ENCODE assay signal across 16 mouse cellular contexts in genomic region chr15:62730524-62730923, GRCm38 (mm10).
DNase-seq lines count a peak whose midpoint lies in the region; ATAC-seq lines count a peak whose summit lies in the region.
"Had no signal": no experiment of that assay in that cellular context is flagged by ENCODE, and none has a peak within 500 bp of the region (broad histone marks: within the 10 kb centered on the region; RNA-seq: fewer than 3 reads in every experiment).

No protein-coding gene starts in this region.

- intact Hi-C loops in gastrocnemius, postnatal 36 days (cut with DNase I): no loop called here

- DNase-seq in thymus, postnatal 0 days (ENCODE audit: low spot score): peak; percentile 75
- DNase-seq in thymus, postnatal 36 days: no peak
- peak; percentile 6 for DNase-seq in MEL-GATA-1-ER (ENCODE audit: extremely low read depth, low read depth)
- peak; percentile 67 for DNase-seq in induced T-regulatory cell, adult 2 months (ENCODE audit: low read depth)
- DNase-seq in gastrocnemius, postnatal 36 days: no peak
- DNase-seq in adrenal gland, postnatal 10 days: no peak
- DNase-seq: adrenal gland, adult 2 months; adrenal gland, postnatal 36 days; cerebellum, adult 2 months; cerebellum, postnatal 14 days; gastrocnemius, postnatal 25 days; heart, adult 2 months; heart, postnatal 36 days; kidney, adult 11 months had no signal

- no peak; the same call in 1 of the 2 replicates for ATAC-seq in granulocyte monocyte progenitor cell, adult 5-6 weeks (replicated peaks; ENCODE audit: poor library complexity, severe bottlenecking)
- ATAC-seq: forebrain, embryonic 16.5 days had no signal

Comparison
In these comparisons a context has a peak if more than half of its experiments do, and no peak if none do; other contexts are left out.
1. DNase-seq: peak in thymus, postnatal 0 days (single experiment), MEL-GATA-1-ER (single experiment) and induced T-regulatory cell, adult 2 months (single experiment); none in thymus, postnatal 36 days (0 of 2), gastrocnemius, postnatal 36 days (0 of 2) and adrenal gland, postnatal 10 days (single experiment).